Mouse (Mus musculus) brain, embryonic 18.5 days (tissue): ENCODE results near the gene En2.

Source experiments
- DNase-seq: peaks from one replicate; pipeline ENCODE4 v3.0.0-alpha.2; 2012; ENCODE audit warnings: low read depth, low spot score

The En2 gene

GRCm38 (mm10) chr5:28159891-28160470 is 5.5 kb upstream of the En2 start:
- no peak for DNase-seq

GRCm38 (mm10) chr5:28161383-28161937 is 4.0 kb upstream of the En2 start:
- DNase-seq, result no peak

- no peak for DNase-seq
These were observed 3.5 kb upstream of the En2 start for GRCm38 (mm10) chr5:28161938-28162402.

- DNase-seq, result no peak
These were observed 1.6 kb upstream of the En2 start for GRCm38 (mm10) chr5:28163926-28164325.

- no peak for DNase-seq
These were observed 1.1 kb downstream of the En2 start for GRCm38 (mm10) chr5:28166256-28167231.

GRCm38 (mm10) chr5:28167611-28168252 is 2.2 kb downstream of the En2 start:
- no peak for DNase-seq

- DNase-seq, result no peak
These were observed 3.0 kb downstream of the En2 start for GRCm38 (mm10) chr5:28168253-28169165.

GRCm38 (mm10) chr5:28169166-28169801 is 3.8 kb downstream of the En2 start:
- DNase-seq, result no peak

- no peak for DNase-seq
These were observed 4.6 kb downstream of the En2 start for GRCm38 (mm10) chr5:28170081-28170480.

- no peak for DNase-seq
These were observed 5.4 kb downstream of the En2 start for GRCm38 (mm10) chr5:28170892-28171291.

GRCm38 (mm10) chr5:28171667-28172066 is 6.2 kb downstream of the En2 start:
- DNase-seq, result no peak

- DNase-seq, result no peak
These were observed 6.9 kb downstream of the En2 start for GRCm38 (mm10) chr5:28172261-28172920.

- DNase-seq, result no peak
These were observed 7.6 kb downstream of the En2 start for GRCm38 (mm10) chr5:28172921-28173670.

- no peak for DNase-seq
These were observed 8.2 kb downstream of the En2 start for GRCm38 (mm10) chr5:28173674-28174073.

GRCm38 (mm10) chr5:28174086-28174485 is 8.6 kb downstream of the En2 start:
- DNase-seq, result no peak

- DNase-seq, result no peak
These were observed 9.5 kb downstream of the En2 start for GRCm38 (mm10) chr5:28174876-28175569.

GRCm38 (mm10) chr5:28175570-28175919 is 10.1 kb downstream of the En2 start:
- no peak for DNase-seq

GRCm38 (mm10) chr5:28176023-28176422 is 10.5 kb downstream of the En2 start:
- no peak for DNase-seq

GRCm38 (mm10) chr5:28176585-28176984 is 11.1 kb downstream of the En2 start:
- no peak for DNase-seq
